Mouse (Mus musculus) bone marrow macrophage, adult 2 months (primary cell): ENCODE results near the gene Sec14l5.

ENCODE experiments used
- CTCF ChIP-seq: IDR thresholded peaks from 2 replicates; pipeline ENCODE4 v1.5.1; 2012; ENCODE audit warnings: low read depth, mild to moderate bottlenecking, low read length, moderate library complexity
- POLR2A ChIP-seq: IDR thresholded peaks from 2 replicates; pipeline ENCODE4 v1.6.1; 2012; ENCODE audit warnings: mild to moderate bottlenecking, low read depth, low read length, borderline replicate concordance

GRCm38 (mm10) chr16:5150544-5150943 lies 3.6 kb downstream of the Sec14l5 start:
- TF ChIP-seq POLR2A (no peak), CTCF (no peak)
